19 mouse cellular contexts compared by ENCODE assay signal in genomic region chr15:74258610-74259009, GRCm38 (mm10).
A peak's percentile ranks its signal among the peaks of the same experiment; 100 is the strongest.
DNase-seq lines count a peak whose midpoint lies in the region; TF ChIP-seq lines count a peak whose summit lies in the region.
"Had no signal": no experiment of that assay in that cellular context is flagged by ENCODE, and none has a peak within 500 bp of the region (broad histone marks: within the 10 kb centered on the region; RNA-seq: fewer than 3 reads in every experiment).

No protein-coding gene starts in this region.

- TF ChIP-seq CTCF in left cerebral cortex, adult 2 months (IDR thresholded peaks at IDR 0.05): no peak

- peak; percentile 18 to 42 for DNase-seq in cerebellum, postnatal 10 days
- no peak for DNase-seq in cerebellum, adult 11-12 months
- DNase-seq in frontal cortex, postnatal 36 days (ENCODE audit: low spot score in 2 of 2): peak; percentile 30 to 71
- peak; percentile 24 to 27 for DNase-seq in left cerebral cortex, adult 2 months (ENCODE audit: extremely low spot score in 1 of 2, low spot score in 2 of 2)
- DNase-seq in right cerebral cortex, postnatal 14 days: peak; percentile 58
- DNase-seq in urinary bladder, adult 2 months (ENCODE audit: low spot score): no peak
- DNase-seq in ovary, postnatal 36 days (ENCODE audit: low spot score): no peak
- no peak for DNase-seq in thymus, postnatal 10 days (ENCODE audit: low spot score in 2 of 2)
- DNase-seq: adrenal gland, adult 2 months; gastrocnemius, postnatal 10 days; kidney, adult 18-20 months; liver, embryonic 13.5 days; retina, postnatal 1 day; thymus, postnatal 25 days had no signal

- intact Hi-C loops in left cerebral cortex, adult 2 months (cut with DNase I): no loop called here

- H3K27ac ChIP-seq in left cerebral cortex, adult 2 months: no peak overlapping the region
- H3K27ac ChIP-seq: embryonic facial prominence, embryonic 15.5 days; heart, embryonic 15.5 days; hindbrain, embryonic 13.5 days; liver, embryonic 13.5 days; midbrain, embryonic 15.5 days; neural tube, embryonic 13.5 days had no signal

- no peak overlapping the region for H3K4me3 ChIP-seq in left cerebral cortex, adult 2 months
- H3K4me3 ChIP-seq: embryonic facial prominence, embryonic 15.5 days; heart, embryonic 15.5 days; hindbrain, embryonic 13.5 days; liver, embryonic 13.5 days; midbrain, embryonic 15.5 days; neural tube, embryonic 13.5 days had no signal

Comparison
In these comparisons a context has a peak if more than half of its experiments do, and no peak if none do; other contexts are left out.
1. DNase-seq: peak in cerebellum, postnatal 10 days (2 of 2), frontal cortex, postnatal 36 days (2 of 2), left cerebral cortex, adult 2 months (2 of 2) and right cerebral cortex, postnatal 14 days (single experiment); none in cerebellum, adult 11-12 months (single experiment), urinary bladder, adult 2 months (single experiment), ovary, postnatal 36 days (single experiment) and thymus, postnatal 10 days (0 of 2).